Mouse (Mus musculus): ENCODE results near the gene Pced1b. TPM values are rescaled to one million over a fixed set of nuclear protein-coding genes. Genes with fewer than 3 reads are reported as not detected.

The Pced1b gene
- polyA plus RNA-seq, 1 experiment from 2014 or later = 8.5 TPM

DNA sequence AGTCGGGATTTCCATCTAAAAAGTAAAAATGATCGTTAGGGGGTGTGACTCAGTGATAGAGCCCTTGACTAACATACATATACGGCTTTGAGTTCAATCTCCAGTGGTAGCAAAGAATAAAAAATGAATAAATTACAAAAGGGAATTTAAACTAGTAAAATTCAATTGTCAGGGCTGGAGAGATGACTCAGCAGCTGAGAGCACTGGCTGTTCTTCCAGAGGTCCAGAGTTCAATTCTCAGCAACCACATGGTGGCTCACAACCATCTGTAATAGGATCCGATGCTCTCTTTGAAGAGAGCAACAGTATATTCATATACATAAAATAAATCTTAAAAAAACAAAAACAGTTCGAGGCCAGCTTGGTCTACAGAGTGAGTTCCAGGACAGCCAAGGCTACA lies 99.5 kb downstream of the Pced1b start:
- H3K36me3 ChIP-seq (ENCODE audit: control insufficient read depth, insufficient read depth, low read length) = no peaks in the 10 kb centered on the region
- H3K4me2 ChIP-seq = no peak overlapping the region
- H3K4me3 ChIP-seq (ENCODE audit: low read depth, low read length) = no peak overlapping the region
- H3K27me3 ChIP-seq (replicated peaks; ENCODE audit: control insufficient read depth, insufficient read depth, low read length) = no peaks in the 10 kb centered on the region
- 87% methylated on average over 5 of the region's 5 CpGs for WGBS
- ATAC-seq (replicated peaks; ENCODE audit: low FRiP score) (no peak), DNase-seq (ENCODE audit: low spot score) (no peak)
- H3K27ac ChIP-seq (ENCODE audit: low read depth, low read length) = no peak overlapping the region
- peaks cover 23% of the 10 kb centered on the region for H3K4me1 ChIP-seq (replicated peaks; ENCODE audit: control insufficient read depth, insufficient read depth, low read length)
- no peak overlapping the region for H3K9ac ChIP-seq (ENCODE audit: low read depth, low read length)
- H3K9me3 ChIP-seq (ENCODE audit: control insufficient read depth, low read length) = no peaks in the 10 kb centered on the region

GRCm38 (mm10) chr15:97346897-97347296 lies 100.0 kb downstream of the Pced1b start:
- H3K36me3 ChIP-seq (ENCODE audit: control insufficient read depth, insufficient read depth, low read length) = no peaks in the 10 kb centered on the region
- H3K27ac ChIP-seq (ENCODE audit: low read depth, low read length) = no peak overlapping the region
- H3K9me3 ChIP-seq (ENCODE audit: control insufficient read depth, low read length) = no peaks in the 10 kb centered on the region
- DNase-seq (ENCODE audit: low spot score) (no peak), ATAC-seq (replicated peaks; ENCODE audit: low FRiP score) (no peak)
- H3K27me3 ChIP-seq (replicated peaks; ENCODE audit: control insufficient read depth, insufficient read depth, low read length) = no peaks in the 10 kb centered on the region
- H3K9ac ChIP-seq (ENCODE audit: low read depth, low read length) = no peak overlapping the region
- WGBS = 86% methylated on average over 4 of the region's 4 CpGs
- H3K4me1 ChIP-seq (replicated peaks; ENCODE audit: control insufficient read depth, insufficient read depth, low read length) = peaks cover 23% of the 10 kb centered on the region
- no peak overlapping the region for H3K4me3 ChIP-seq (ENCODE audit: low read depth, low read length)
- no peak overlapping the region for H3K4me2 ChIP-seq

DNA sequence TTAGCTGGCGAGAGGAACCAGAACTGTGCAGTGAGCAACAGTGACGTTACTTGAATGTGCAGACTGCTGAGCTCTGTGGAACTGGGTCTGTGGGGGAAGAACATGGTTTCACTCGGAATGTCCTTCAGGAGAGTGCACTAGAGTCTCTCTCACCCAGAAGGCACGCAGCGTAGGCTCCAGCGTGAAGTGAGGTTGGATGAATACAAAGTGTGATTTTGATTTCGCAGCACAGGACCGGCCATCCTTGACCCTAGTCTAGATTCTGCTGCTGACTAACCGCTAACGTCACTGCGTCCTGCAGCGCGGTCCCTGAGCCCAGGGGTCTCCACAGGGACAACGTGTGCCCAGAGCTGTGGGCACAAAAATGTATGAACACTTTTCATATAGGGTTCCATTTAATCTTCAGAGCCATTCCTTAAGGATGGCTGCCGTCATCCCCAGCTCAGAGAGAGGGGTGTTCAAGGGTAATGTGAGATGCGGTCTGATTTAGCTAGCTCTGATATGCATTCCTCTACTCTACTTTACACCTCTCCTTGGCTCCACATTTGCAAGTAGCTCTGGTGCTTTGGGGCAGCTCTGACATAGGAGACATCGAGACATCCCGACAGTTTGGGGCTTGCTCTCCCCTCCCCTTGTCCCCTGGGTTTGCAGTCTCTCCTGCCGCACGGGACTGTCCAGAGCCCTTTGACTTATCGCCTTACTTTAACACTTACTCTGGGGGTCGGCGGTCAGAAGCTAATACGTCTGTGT lies 101.8 kb downstream of the Pced1b start:
- DNase-seq (ENCODE audit: low spot score) (no peak), ATAC-seq (replicated peaks; ENCODE audit: low FRiP score) (no peak)
- Histone ChIP-seq H3K9me3 (ENCODE audit: control insufficient read depth, low read length) (no peaks in the 10 kb centered on the region), H3K4me1 (replicated peaks; ENCODE audit: control insufficient read depth, insufficient read depth, low read length) (peaks cover 13% of the 10 kb centered on the region), H3K27ac (ENCODE audit: low read depth, low read length) (no peak overlapping the region), H3K4me3 (ENCODE audit: low read depth, low read length) (no peak overlapping the region), H3K36me3 (ENCODE audit: control insufficient read depth, insufficient read depth, low read length) (no peaks in the 10 kb centered on the region), H3K9ac (ENCODE audit: low read depth, low read length) (no peak overlapping the region), H3K4me2 (no peak overlapping the region), H3K27me3 (replicated peaks; ENCODE audit: control insufficient read depth, insufficient read depth, low read length) (no peaks in the 10 kb centered on the region)
- 75% methylated on average over 24 of the region's 24 CpGs for WGBS

- H3K27me3 ChIP-seq (replicated peaks; ENCODE audit: control insufficient read depth, insufficient read depth, low read length) = no peaks in the 10 kb centered on the region
- ATAC-seq (replicated peaks; ENCODE audit: low FRiP score) (peak; percentile 50; the same call in 1 of the 2 replicates), DNase-seq (ENCODE audit: low spot score) (no peak)
- H3K9ac ChIP-seq (ENCODE audit: low read depth, low read length) = no peak overlapping the region
- H3K36me3 ChIP-seq (ENCODE audit: control insufficient read depth, insufficient read depth, low read length) = no peaks in the 10 kb centered on the region
- no peak overlapping the region for H3K27ac ChIP-seq (ENCODE audit: low read depth, low read length)
- no peak overlapping the region for H3K4me3 ChIP-seq (ENCODE audit: low read depth, low read length)
- no peaks in the 10 kb centered on the region for H3K9me3 ChIP-seq (ENCODE audit: control insufficient read depth, low read length)
- peaks cover 8% of the 10 kb centered on the region for H3K4me1 ChIP-seq (replicated peaks; ENCODE audit: control insufficient read depth, insufficient read depth, low read length)
- no peak overlapping the region for H3K4me2 ChIP-seq
- 47% methylated on average over 4 of the region's 4 CpGs for WGBS
Observed at GRCm38 (mm10) chr15:97350528-97350927, 103.6 kb downstream of the Pced1b start.

GRCm38 (mm10) chr15:97351016-97351415 lies 104.1 kb downstream of the Pced1b start:
- Histone ChIP-seq H3K4me1 (replicated peaks; ENCODE audit: control insufficient read depth, insufficient read depth, low read length) (peaks cover 8% of the 10 kb centered on the region), H3K27ac (ENCODE audit: low read depth, low read length) (no peak overlapping the region), H3K4me3 (ENCODE audit: low read depth, low read length) (no peak overlapping the region), H3K27me3 (replicated peaks; ENCODE audit: control insufficient read depth, insufficient read depth, low read length) (no peaks in the 10 kb centered on the region), H3K4me2 (no peak overlapping the region), H3K9ac (ENCODE audit: low read depth, low read length) (no peak overlapping the region), H3K9me3 (ENCODE audit: control insufficient read depth, low read length) (no peaks in the 10 kb centered on the region), H3K36me3 (ENCODE audit: control insufficient read depth, insufficient read depth, low read length) (no peaks in the 10 kb centered on the region)
- 66% methylated on average over 8 of the region's 8 CpGs for whole genome bisulfite sequencing
- ATAC-seq (replicated peaks; ENCODE audit: low FRiP score) (no peak), DNase-seq (ENCODE audit: low spot score) (no peak)

- Histone ChIP-seq H3K9ac (ENCODE audit: low read depth, low read length) (no peak overlapping the region), H3K4me3 (ENCODE audit: low read depth, low read length) (no peak overlapping the region), H3K36me3 (ENCODE audit: control insufficient read depth, insufficient read depth, low read length) (no peaks in the 10 kb centered on the region), H3K27me3 (replicated peaks; ENCODE audit: control insufficient read depth, insufficient read depth, low read length) (no peaks in the 10 kb centered on the region), H3K27ac (ENCODE audit: low read depth, low read length) (no peak overlapping the region), H3K4me1 (replicated peaks; ENCODE audit: control insufficient read depth, insufficient read depth, low read length) (peaks cover 8% of the 10 kb centered on the region), H3K4me2 (no peak overlapping the region), H3K9me3 (ENCODE audit: control insufficient read depth, low read length) (no peaks in the 10 kb centered on the region)
- WGBS = 66% methylated on average over 5 of the region's 5 CpGs
- ATAC-seq (replicated peaks; ENCODE audit: low FRiP score) = no peak
- no peak for DNase-seq (ENCODE audit: low spot score)
Observed at GRCm38 (mm10) chr15:97351681-97352080, 104.8 kb downstream of the Pced1b start.

- WGBS = 77% methylated on average over 9 of the region's 9 CpGs
- H3K4me2 ChIP-seq = no peak overlapping the region
- no peaks in the 10 kb centered on the region for H3K9me3 ChIP-seq (ENCODE audit: control insufficient read depth, low read length)
- peaks cover 3% of the 10 kb centered on the region for H3K4me1 ChIP-seq (replicated peaks; ENCODE audit: control insufficient read depth, insufficient read depth, low read length)
- H3K27me3 ChIP-seq (replicated peaks; ENCODE audit: control insufficient read depth, insufficient read depth, low read length) = no peaks in the 10 kb centered on the region
- H3K9ac ChIP-seq (ENCODE audit: low read depth, low read length) = no peak overlapping the region
- DNase-seq (ENCODE audit: low spot score) (no peak), ATAC-seq (replicated peaks; ENCODE audit: low FRiP score) (no peak)
- no peak overlapping the region for H3K27ac ChIP-seq (ENCODE audit: low read depth, low read length)
- H3K36me3 ChIP-seq (ENCODE audit: control insufficient read depth, insufficient read depth, low read length) = no peaks in the 10 kb centered on the region
- no peak overlapping the region for H3K4me3 ChIP-seq (ENCODE audit: low read depth, low read length)
Observed at GRCm38 (mm10) chr15:97355676-97356303, 108.9 kb downstream of the Pced1b start.

- 97% methylated on average over 1 of the region's 1 CpGs for WGBS
- Histone ChIP-seq H3K36me3 (ENCODE audit: control insufficient read depth, insufficient read depth, low read length) (no peaks in the 10 kb centered on the region), H3K4me2 (no peak overlapping the region), H3K27ac (ENCODE audit: low read depth, low read length) (no peak overlapping the region), H3K4me3 (ENCODE audit: low read depth, low read length) (no peak overlapping the region), H3K9ac (ENCODE audit: low read depth, low read length) (no peak overlapping the region), H3K9me3 (ENCODE audit: control insufficient read depth, low read length) (no peaks in the 10 kb centered on the region), H3K27me3 (replicated peaks; ENCODE audit: control insufficient read depth, insufficient read depth, low read length) (no peaks in the 10 kb centered on the region), H3K4me1 (replicated peaks; ENCODE audit: control insufficient read depth, insufficient read depth, low read length) (peaks cover 5% of the 10 kb centered on the region)
- DNase-seq (ENCODE audit: low spot score) (no peak), ATAC-seq (replicated peaks; ENCODE audit: low FRiP score) (no peak)
Observed at GRCm38 (mm10) chr15:97357016-97357415, 110.1 kb downstream of the Pced1b start.
